Mouse (Mus musculus): ENCODE results near the gene Olfr958.

Gene Olfr958

GRCm38 (mm10) chr9:39553946-39554345 lies at the start of gene Olfr958:
Gene Olfr958, minus strand, starts transcription at chr9:39554054.
- ChIA-PET POLR2A (no interaction called here), CTCF (no interaction called here)

- CTCF ChIA-PET = interaction anchor here in 3 of 4 experiments (0.6 to 0.7 kb wide), 4 partner anchors 17 to 722 kb away, joined by 3 to 13 read pairs (median 4); no protein-coding TSS in a partner anchor
- POLR2A ChIA-PET = interaction anchor here in 1 of 4 experiments (0.6 to 0.7 kb wide), 5 partner anchors 21 to 1132 kb away, joined by 3 to 5 read pairs (median 3); no protein-coding TSS in a partner anchor
Observed at GRCm38 (mm10) chr9:39603333-39603845, 49.5 kb upstream of the Olfr958 start.

GRCm38 (mm10) chr9:39602536-39603332 lies 48.9 kb upstream of the Olfr958 start:
- POLR2A ChIA-PET = interaction anchor here in 2 of 4 experiments (0.6 to 1.3 kb wide), 5 partner anchors 74 to 638 kb away, joined by 3 to 6 read pairs (median 4); no protein-coding TSS in a partner anchor
- CTCF ChIA-PET = interaction anchor here in 2 of 4 experiments (0.6 kb wide), 2 partner anchors 37 to 979 kb away, joined by 3 read pairs; no protein-coding TSS in a partner anchor

GRCm38 (mm10) chr9:39577050-39577449 lies 23.2 kb upstream of the Olfr958 start:
- ChIA-PET POLR2A (interaction anchor here in 1 of 4 experiments (0.5 kb wide), 1 partner anchor 82 kb away, joined by 4 read pairs; no protein-coding TSS in a partner anchor), CTCF (no interaction called here)

GRCm38 (mm10) chr9:39575469-39575868 lies 21.6 kb upstream of the Olfr958 start, which contains the start of gene Olfr959:
Gene Olfr959, minus strand, starts transcription at chr9:39575569.
- ChIA-PET POLR2A (interaction anchor here in 1 of 4 experiments (0.6 kb wide), 1 partner anchor 96 kb away, joined by 3 read pairs; no protein-coding TSS in a partner anchor), CTCF (no interaction called here)

- ChIA-PET POLR2A (no interaction called here), CTCF (no interaction called here)
Observed at GRCm38 (mm10) chr9:39558349-39558647, 4.4 kb upstream of the Olfr958 start.

- POLR2A ChIA-PET = no interaction called here
- CTCF ChIA-PET = no interaction called here
Observed at GRCm38 (mm10) chr9:39557529-39558348, 3.9 kb upstream of the Olfr958 start.

GRCm38 (mm10) chr9:39550806-39551205 lies 3.0 kb downstream of the Olfr958 start:
- POLR2A ChIA-PET = no interaction called here
- CTCF ChIA-PET = no interaction called here

- ChIA-PET CTCF (no interaction called here), POLR2A (interaction anchor here in 1 of 4 experiments (0.7 kb wide), 1 partner anchor 79 kb away, joined by 6 read pairs; no protein-coding TSS in a partner anchor)
Observed at GRCm38 (mm10) chr9:39523616-39524285, 30.1 kb downstream of the Olfr958 start.

GRCm38 (mm10) chr9:39518595-39518994 lies 35.3 kb downstream of the Olfr958 start:
- ChIA-PET CTCF (interaction anchor here in 1 of 4 experiments (0.7 kb wide), 1 partner anchor 241 kb away, joined by 5 read pairs; no protein-coding TSS in a partner anchor), POLR2A (no interaction called here)

GRCm38 (mm10) chr9:39515531-39515930 lies 38.3 kb downstream of the Olfr958 start, which contains the start of gene Olfr957:
Gene Olfr957, minus strand, starts transcription at chr9:39515809.
- ChIA-PET POLR2A (no interaction called here), CTCF (no interaction called here)

- ChIA-PET POLR2A (no interaction called here), CTCF (interaction anchor here in 1 of 4 experiments (1.0 kb wide), 1 partner anchor 714 kb away, joined by 3 read pairs; no protein-coding TSS in a partner anchor)
Observed at GRCm38 (mm10) chr9:39509412-39509811, 44.4 kb downstream of the Olfr958 start.

GRCm38 (mm10) chr9:39508998-39509397 lies 44.9 kb downstream of the Olfr958 start:
- ChIA-PET POLR2A (no interaction called here), CTCF (interaction anchor here in 1 of 4 experiments (1.0 kb wide), 1 partner anchor 715 kb away, joined by 3 read pairs; no protein-coding TSS in a partner anchor)

Measured in embryonic stem cell, embryonic (primary cell).